Mouse (Mus musculus) ES-Bruce4 (cell line): Measurements from ENCODE around the gene Sec61a1. TPM values are rescaled to one million over a fixed set of nuclear protein-coding genes. Genes with fewer than 3 reads are reported as not detected.

Experiments
- H3K27ac ChIP-seq: 2 replicates; pipeline ENCODE4 v1.5.1; 2012; ENCODE audit warnings: low read length, inconsistent platforms; ENCODE audit not compliant: insufficient read depth
- H3K27me3 ChIP-seq: 2 replicates; pipeline ENCODE4 v1.6.1; 2012; ENCODE audit warnings: mild to moderate bottlenecking, low read length, inconsistent platforms; ENCODE audit not compliant: control insufficient read depth, poor library complexity, insufficient read depth, severe bottlenecking
- H3K36me3 ChIP-seq: 2 replicates; pipeline ENCODE4 v1.6.1; 2012; ENCODE audit warnings: inconsistent platforms, mild to moderate bottlenecking, low read length, moderate library complexity; ENCODE audit not compliant: control insufficient read depth, poor library complexity, insufficient read depth, severe bottlenecking
- H3K4me1 ChIP-seq: one replicate; pipeline ENCODE4 v1.8.1; 2011; ENCODE audit warnings: low read length; ENCODE audit not compliant: control insufficient read depth, insufficient read depth
- H3K4me3 ChIP-seq: 2 replicates; pipeline ENCODE4 v1.5.1; 2011; ENCODE audit warnings: low read depth, mild to moderate bottlenecking, low read length
- H3K9ac ChIP-seq: 2 replicates; pipeline ENCODE4 v1.6.1; 2012; ENCODE audit warnings: low read depth, mild to moderate bottlenecking, inconsistent platforms; ENCODE audit not compliant: poor library complexity, severe bottlenecking
- H3K9me3 ChIP-seq: replicated peaks from 2 replicates; pipeline ENCODE4 v1.6.1; 2012; ENCODE audit warnings: mild to moderate bottlenecking, low read length, inconsistent platforms; ENCODE audit not compliant: control insufficient read depth, poor library complexity, insufficient read depth, severe bottlenecking
- CTCF ChIP-seq: IDR thresholded peaks from one replicate; pipeline ENCODE4 v1.8.1; 2011; ENCODE audit warnings: low read depth, low read length
- EP300 ChIP-seq: IDR thresholded peaks from 2 replicates; pipeline ENCODE4 v1.6.1; 2011; ENCODE audit warnings: low read depth, low read length; ENCODE audit not compliant: insufficient read depth
- POLR2A ChIP-seq: IDR thresholded peaks from one replicate; pipeline ENCODE4 v1.8.1; 2011; ENCODE audit warnings: low read length; ENCODE audit not compliant: insufficient read depth
- polyA plus RNA-seq: library from polyadenylated mRNA; stranded (reverse); fragments of >200 nt; gene quantifications from 2 replicates; pipeline ENCODE4 v1.2.4, GENCODE M21; 2011; ENCODE audit warnings: low read depth; ENCODE audit not compliant: missing spikeins, insufficient read depth, insufficient read length

The Sec61a1 gene
- polyA plus RNA-seq, 1 experiment: 126 TPM

- H3K27me3 ChIP-seq: no peaks in the 10 kb centered on the region
- H3K9ac ChIP-seq: no peak overlapping the region
- TF ChIP-seq POLR2A (no peak), CTCF (no peak), EP300 (no peak)
- H3K27ac ChIP-seq: no peak overlapping the region
- no peaks in the 10 kb centered on the region for H3K4me1 ChIP-seq
- H3K36me3 ChIP-seq: no peaks in the 10 kb centered on the region
- no peak overlapping the region for H3K4me3 ChIP-seq
- H3K9me3 ChIP-seq: no peaks in the 10 kb centered on the region
Observed at GRCm38 (mm10) chr6:88522606-88523005, 3.9 kb upstream of the Sec61a1 start.

DNA sequence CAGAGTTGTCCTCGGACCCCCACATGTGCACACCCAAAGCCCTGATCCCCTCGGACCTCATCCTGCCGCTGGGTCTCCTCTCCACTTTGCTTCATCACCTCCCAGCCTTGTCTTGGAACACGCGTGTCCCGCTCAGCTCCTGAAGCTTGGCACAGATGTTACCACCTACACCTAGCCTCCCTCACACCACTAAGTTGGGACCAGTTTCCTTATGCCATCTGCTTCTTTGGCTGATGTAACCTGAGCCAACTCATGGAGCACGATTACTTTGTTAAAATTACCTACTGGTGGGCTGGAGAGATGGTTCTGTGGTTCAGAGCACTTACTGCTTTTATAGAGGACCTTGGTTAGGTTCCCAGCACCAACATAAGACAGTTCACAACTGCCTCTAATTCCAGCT is 3.1 kb upstream of the Sec61a1 start:
- H3K27me3 ChIP-seq: no peaks in the 10 kb centered on the region
- H3K9me3 ChIP-seq: no peaks in the 10 kb centered on the region
- H3K36me3 ChIP-seq: no peaks in the 10 kb centered on the region
- no peaks in the 10 kb centered on the region for H3K4me1 ChIP-seq
- H3K4me3 ChIP-seq: no peak overlapping the region
- TF ChIP-seq EP300 (no peak), POLR2A (no peak), CTCF (no peak)
- H3K9ac ChIP-seq: no peak overlapping the region
- H3K27ac ChIP-seq: no peak overlapping the region

DNA sequence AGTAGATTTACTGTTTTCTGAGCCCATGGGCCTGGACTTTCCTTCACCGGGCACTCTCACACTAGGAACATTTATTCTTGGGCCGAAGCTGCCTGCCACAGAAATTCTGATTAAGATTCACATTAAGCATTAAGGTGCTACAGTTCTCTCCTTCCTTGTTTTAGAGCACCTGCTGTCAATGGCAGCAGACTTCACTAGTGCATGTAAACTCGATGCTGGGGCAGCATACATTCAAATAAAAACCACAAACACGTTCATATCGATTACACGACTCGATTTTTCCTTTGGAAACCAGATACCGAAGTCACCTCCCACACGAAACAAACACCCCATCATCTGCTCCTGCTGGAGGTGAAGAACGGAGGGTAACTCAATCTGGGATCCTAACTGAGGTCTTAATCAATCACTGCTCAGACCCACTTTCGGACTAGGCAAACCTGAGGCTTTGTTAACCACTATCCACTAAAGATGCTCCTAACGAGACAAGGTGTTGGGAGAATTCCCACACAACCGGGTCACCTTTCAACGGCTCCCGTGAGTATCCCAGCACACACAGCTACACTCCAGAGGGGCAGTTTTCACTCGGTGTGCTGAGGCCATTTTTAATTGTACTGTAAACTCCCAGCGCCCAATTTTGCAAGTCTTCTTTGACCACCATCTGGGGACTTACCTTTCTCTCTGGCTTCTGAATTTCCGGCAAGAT is 853 bp downstream of the Sec61a1 start:
- TF ChIP-seq POLR2A (no peak), CTCF (no peak), EP300 (no peak)
- H3K27me3 ChIP-seq: no peaks in the 10 kb centered on the region
- H3K36me3 ChIP-seq: peaks cover 27% of the 10 kb centered on the region
- peak overlapping the region; percentile 68 for H3K4me3 ChIP-seq
- no peak overlapping the region for H3K27ac ChIP-seq
- H3K9me3 ChIP-seq: no peaks in the 10 kb centered on the region
- no peaks in the 10 kb centered on the region for H3K4me1 ChIP-seq
- H3K9ac ChIP-seq: peak overlapping the region; percentile 80

DNA sequence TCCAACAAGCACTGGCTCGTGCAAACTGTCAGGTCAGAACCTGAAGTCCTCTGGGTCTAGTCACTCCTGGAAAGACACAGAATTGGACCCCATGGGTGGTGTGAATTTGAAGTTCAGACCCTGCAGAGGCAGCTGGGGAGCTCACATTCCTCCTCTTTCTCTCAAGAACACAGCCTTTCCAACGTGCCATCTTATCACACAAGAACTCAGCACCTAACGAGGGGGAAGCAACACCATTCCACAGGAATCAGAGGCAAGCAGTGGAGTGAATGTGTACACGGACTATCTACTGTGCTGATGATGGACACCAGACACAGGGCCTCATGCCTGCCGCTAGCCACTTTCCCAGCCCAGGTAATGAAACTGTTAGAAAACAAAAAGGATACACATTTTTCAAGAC is 2.0 kb downstream of the Sec61a1 start:
- Histone ChIP-seq H3K27ac (no peak overlapping the region), H3K9ac (no peak overlapping the region), H3K27me3 (no peaks in the 10 kb centered on the region), H3K4me1 (no peaks in the 10 kb centered on the region), H3K36me3 (peaks cover 35% of the 10 kb centered on the region), H3K4me3 (no peak overlapping the region), H3K9me3 (no peaks in the 10 kb centered on the region)
- TF ChIP-seq CTCF: no peak
- TF ChIP-seq EP300: no peak
- no peak for TF ChIP-seq POLR2A

GRCm38 (mm10) chr6:88515971-88516370 is 2.7 kb downstream of the Sec61a1 start:
- Histone ChIP-seq H3K4me1 (no peaks in the 10 kb centered on the region), H3K27me3 (no peaks in the 10 kb centered on the region), H3K27ac (no peak overlapping the region), H3K36me3 (peaks cover 40% of the 10 kb centered on the region), H3K9ac (no peak overlapping the region), H3K4me3 (no peak overlapping the region), H3K9me3 (no peaks in the 10 kb centered on the region)
- TF ChIP-seq CTCF: no peak
- no peak for TF ChIP-seq POLR2A
- TF ChIP-seq EP300: no peak

GRCm38 (mm10) chr6:88514546-88514945 is 4.2 kb downstream of the Sec61a1 start:
- H3K9ac ChIP-seq: no peak overlapping the region
- H3K9me3 ChIP-seq: no peaks in the 10 kb centered on the region
- TF ChIP-seq CTCF: no peak
- no peak for TF ChIP-seq EP300
- TF ChIP-seq POLR2A: no peak
- no peak overlapping the region for H3K4me3 ChIP-seq
- peaks cover 42% of the 10 kb centered on the region for H3K36me3 ChIP-seq
- H3K27ac ChIP-seq: no peak overlapping the region
- no peaks in the 10 kb centered on the region for H3K27me3 ChIP-seq
- H3K4me1 ChIP-seq: no peaks in the 10 kb centered on the region
